Mouse (Mus musculus): ENCODE data around the gene Zfp830. TPM values are rescaled to one million over a fixed set of nuclear protein-coding genes. Genes with fewer than 3 reads are reported as not detected.

Zfp830 gene
- total RNA-seq, 2 experiments from 2014 or later = 14.3 to 15.4 TPM

DNA sequence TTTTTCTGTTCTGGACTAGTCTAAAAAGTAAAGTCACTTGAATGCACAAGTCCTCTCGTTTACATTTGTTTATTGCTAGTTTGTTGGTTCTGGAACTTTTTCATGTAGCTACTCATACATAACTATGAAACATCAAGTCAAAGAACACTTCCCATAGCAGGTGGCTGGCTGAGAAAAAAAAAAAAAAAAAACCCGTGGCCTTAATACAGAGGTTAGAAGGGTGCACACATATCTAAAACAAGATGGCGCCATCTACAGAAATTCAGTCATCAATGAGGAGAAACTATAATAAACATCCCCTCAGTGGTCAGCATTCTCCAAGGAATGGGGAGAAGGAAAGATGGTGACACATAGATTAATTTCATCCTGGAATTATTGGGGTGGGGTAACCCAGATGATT, 43.2 kb downstream of the Zfp830 start:
- intact Hi-C loops (cut with DNase I) = no loop called here
- DNase-seq (ENCODE audit: extremely low spot score in 1 of 2, low spot score in 2 of 2) = no peak

DNA sequence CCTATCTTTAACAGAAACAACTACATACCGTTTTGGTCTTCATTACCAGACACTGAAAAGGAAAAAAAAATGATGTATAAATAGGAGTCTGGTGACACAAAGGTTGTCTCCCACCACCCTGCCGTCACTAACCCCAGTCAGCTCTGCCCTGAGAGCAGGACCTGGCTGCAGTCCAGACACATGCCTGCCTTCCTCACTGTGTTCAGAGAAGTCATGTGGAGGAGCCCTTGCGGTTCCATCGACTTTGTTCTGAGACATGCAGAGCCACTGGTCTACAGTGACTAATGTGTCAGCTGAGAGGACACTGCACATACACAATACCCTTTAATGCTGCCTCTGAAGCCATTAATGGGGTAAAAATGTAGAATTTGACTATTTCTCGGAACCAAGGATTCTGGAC, 44.3 kb downstream of the Zfp830 start:
- intact Hi-C loops (cut with DNase I) = no loop called here
- peak in 1 of 2 experiments; percentile 49 for DNase-seq (ENCODE audit: extremely low spot score in 1 of 2, low spot score in 2 of 2)

Other genes with a start within 250 kb of the Zfp830 start
- gene Cct6b, start within 50 bp of the Zfp830 start, total RNA-seq (2021) = not detected
- 10 to 100 TPM; 31.9 to 34.5 TPM for gene Lig3, start 16.8 kb downstream of the Zfp830 start, total RNA-seq (2021)
- gene Rffl, start 106.9 kb downstream of the Zfp830 start, total RNA-seq (2021) = 1 to 10 TPM; 3.5 to 4.1 TPM
- gene Rad51d, start 126.3 kb downstream of the Zfp830 start, total RNA-seq (2021) = 10 to 100 TPM; 11.1 to 11.3 TPM
- not detected for gene Fndc8, start 127.8 kb downstream of the Zfp830 start, total RNA-seq (2021)
- gene Nle1, start 144.1 kb downstream of the Zfp830 start, total RNA-seq (2021) = 10 to 100 TPM; 37.1 to 41.2 TPM
- 1 to 10 TPM; 3.3 to 5.1 TPM for gene Unc45b, start 146.2 kb downstream of the Zfp830 start, total RNA-seq (2021)
- gene Slfn5, start 187.0 kb downstream of the Zfp830 start, total RNA-seq (2021) = 1 to 10 TPM; 3.9 to 4.3 TPM
- under 1 TPM; 0.47 to 0.60 TPM for gene Slfn9, start 227.5 kb downstream of the Zfp830 start, total RNA-seq (2021)

Data from left cerebral cortex, postnatal 10 days (tissue).